Mouse (Mus musculus) bone marrow macrophage, adult 2 months (primary cell): ENCODE measurements around the gene Tnrc18.

Source experiments
- CTCF ChIP-seq: IDR thresholded peaks from 2 replicates; pipeline ENCODE4 v1.5.1; 2012; ENCODE audit warnings: low read depth, mild to moderate bottlenecking, low read length, moderate library complexity
- POLR2A ChIP-seq: IDR thresholded peaks from 2 replicates; pipeline ENCODE4 v1.6.1; 2012; ENCODE audit warnings: mild to moderate bottlenecking, low read depth, low read length, borderline replicate concordance

DNA sequence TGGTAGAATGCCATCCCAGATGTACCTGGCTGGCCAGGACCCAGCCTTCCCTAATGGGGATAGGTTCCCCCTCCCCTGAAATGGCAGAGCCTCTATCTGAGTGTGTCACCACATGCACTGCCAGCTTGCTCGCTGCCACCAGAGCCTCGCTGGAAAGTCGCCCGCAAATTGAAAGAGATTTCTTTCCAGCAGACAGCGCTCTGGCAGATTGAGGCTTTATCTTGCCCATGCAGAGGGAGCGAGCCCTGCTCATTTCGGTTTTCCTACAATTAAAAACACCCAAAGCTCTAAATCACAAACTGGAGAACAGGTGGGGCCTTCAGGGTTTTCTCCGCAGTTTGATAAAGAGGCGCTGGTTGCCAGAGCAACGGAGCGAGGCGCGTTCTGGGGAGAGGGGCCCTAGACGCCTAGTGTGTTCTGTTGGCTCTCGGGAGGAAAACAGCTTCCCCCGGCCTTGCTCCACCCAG is 40.3 kb upstream of the Tnrc18 start:
- no peak; the same call in 1 of the 2 replicates for TF ChIP-seq CTCF
- no peak for TF ChIP-seq POLR2A
